In the genomic region with DNA sequence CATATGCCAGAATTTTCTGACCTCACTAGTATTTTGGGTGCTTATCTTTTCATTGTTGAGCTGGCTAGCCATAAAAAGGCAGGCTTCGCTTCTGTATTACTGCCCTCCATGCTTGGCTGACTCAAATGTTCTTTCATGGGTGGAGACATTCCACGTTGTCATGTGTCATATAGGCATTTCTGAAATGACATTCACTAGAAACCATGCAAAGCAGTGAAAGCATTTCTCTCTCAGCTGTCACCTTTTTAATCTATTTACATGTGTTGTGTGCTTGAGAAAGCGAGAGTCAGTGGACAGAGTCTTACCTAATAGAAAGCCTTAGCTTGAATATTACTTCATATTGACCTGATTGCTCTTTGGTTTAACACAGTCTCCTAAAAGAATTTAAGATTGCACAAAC, we compare ENCODE assay signal across 28 mouse cellular contexts. TPM values are rescaled to one million over a fixed set of nuclear protein-coding genes. Genes with fewer than 3 reads are reported as not detected.
DNase-seq lines count a peak whose midpoint lies in the region; ATAC-seq and TF ChIP-seq lines count a peak whose summit lies in the region.
"Had no signal": no experiment of that assay in that cellular context is flagged by ENCODE, and none has a peak within 500 bp of the region (broad histone marks: within the 10 kb centered on the region; RNA-seq: fewer than 3 reads in every experiment).

No protein-coding gene starts in this region.

- peak overlapping the region; percentile 32 for H3K27ac ChIP-seq in gastrocnemius, adult 2 months
- peak overlapping the region; percentile 12 for H3K27ac ChIP-seq in heart, embryonic 16.5 days (ENCODE audit: low read length)
- H3K27ac ChIP-seq in heart, embryonic 12.5 days (ENCODE audit: poor library complexity, severe bottlenecking), result no peak overlapping the region
- H3K27ac ChIP-seq in thymus, adult 2 months (ENCODE audit: control insufficient read depth, insufficient read depth, low read length), result no peak overlapping the region
- H3K27ac ChIP-seq: hindbrain, embryonic 10.5 days; hindbrain, embryonic 15.5 days; limb, embryonic 10.5 days; limb, embryonic 15.5 days; liver, embryonic 15.5 days had no signal

- H3K9me3 ChIP-seq in heart, embryonic 16.5 days (replicated peaks; ENCODE audit: control insufficient read depth, low read length), result no peaks in the 10 kb centered on the region
- H3K9me3 ChIP-seq in heart, embryonic 12.5 days (replicated peaks), result no peaks in the 10 kb centered on the region
- H3K9me3 ChIP-seq: hindbrain, embryonic 10.5 days; hindbrain, embryonic 15.5 days; limb, embryonic 10.5 days; limb, embryonic 15.5 days; liver, embryonic 15.5 days had no signal

- 0 out of 2 replicates have a peak, but pooled peaks have one; percentile 25 for ATAC-seq in heart, embryonic 16.5 days (replicated peaks; ENCODE audit: extremely low read depth, insufficient read depth, low FRiP score)
- no peak for ATAC-seq in heart, embryonic 12.5 days (ENCODE audit: insufficient number of reproducible peaks, low FRiP score)
- 0 out of 2 replicates have a peak, but pooled peaks have one; percentile 10 for ATAC-seq in granulocyte monocyte progenitor cell, adult 5-6 weeks (replicated peaks; ENCODE audit: poor library complexity, severe bottlenecking)
- ATAC-seq: activated CD4-positive, CD25-positive, alpha-beta regulatory T cell, adult 4 months; forebrain, embryonic 14.5 days; inflammation-experienced regulatory T-cells, adult 6 months; midbrain, embryonic 16.5 days had no signal

- no peak overlapping the region; the same call in 1 of the 2 replicates for H3K4me2 ChIP-seq in heart, embryonic 16.5 days (ENCODE audit: low read depth, low read length)
- H3K4me2 ChIP-seq in heart, embryonic 12.5 days, result no peak overlapping the region
- H3K4me2 ChIP-seq: hindbrain, embryonic 15.5 days; limb, embryonic 15.5 days; liver, embryonic 15.5 days; lung, embryonic 14.5 days; midbrain, embryonic 11.5 days had no signal

- peaks cover 50% of the 10 kb centered on the region for H3K4me1 ChIP-seq in heart, embryonic 16.5 days (ENCODE audit: control insufficient read depth, insufficient read depth, low read length)
- peaks cover 54% of the 10 kb centered on the region for H3K4me1 ChIP-seq in heart, embryonic 12.5 days (replicated peaks)
- H3K4me1 ChIP-seq in thymus, adult 2 months (replicated peaks; ENCODE audit: control insufficient read depth, insufficient read depth, low read length), result peaks cover 8% of the 10 kb centered on the region

- intact Hi-C loops in gastrocnemius, adult 2 months (cut with DNase I), result no loop called here
- intact Hi-C loops in gastrocnemius, postnatal 14 days (cut with DNase I; ENCODE audit: low total_unique reads), result no loop called here

- no peak for TF ChIP-seq POLR2A in thymus, adult 2 months (IDR thresholded peaks at IDR 0.05; ENCODE audit: control insufficient read depth, extremely low read depth, insufficient read depth, low read length, poor library complexity)

- DNase-seq in gastrocnemius, adult 2 months, result no peak
- no peak for DNase-seq in gastrocnemius, postnatal 14 days
- DNase-seq in 3T3-L1 (ENCODE audit: low read depth, low spot score), result peak; percentile 46
- DNase-seq in thymus, adult 2 months, result no peak
- DNase-seq: adrenal gland, adult 8-10 months; cerebellum, adult 8-10 months; cerebellum, postnatal 25 days; gastrocnemius, postnatal 36 days; kidney, adult 2 months; kidney, postnatal 4 days; layer of hippocampus, postnatal 36 days; lung, embryonic 14.5 days; lung, postnatal 36 days; right cerebral cortex, postnatal 25 days; thymus, postnatal 25 days had no signal

- no peaks in the 10 kb centered on the region for H3K27me3 ChIP-seq in heart, embryonic 16.5 days (ENCODE audit: control insufficient read depth, insufficient read depth, low read length)
- no peaks in the 10 kb centered on the region for H3K27me3 ChIP-seq in heart, embryonic 12.5 days (replicated peaks)
- H3K27me3 ChIP-seq in thymus, adult 2 months (ENCODE audit: control insufficient read depth, insufficient read depth, low read length), result no peaks in the 10 kb centered on the region
- H3K27me3 ChIP-seq: hindbrain, embryonic 15.5 days; limb, embryonic 15.5 days; liver, embryonic 15.5 days had no signal

- no peak for TF ChIP-seq CTCF in gastrocnemius, adult 2 months (IDR thresholded peaks at IDR 0.05)
- no peak for TF ChIP-seq CTCF in thymus, adult 2 months (IDR thresholded peaks at IDR 0.05; ENCODE audit: borderline replicate concordance, control insufficient read depth, extremely low read depth, insufficient read depth, low read length, poor library complexity)

- peaks cover 3% of the 10 kb centered on the region; the same call in 1 of the 2 replicates for H3K36me3 ChIP-seq in heart, embryonic 16.5 days (ENCODE audit: control insufficient read depth, insufficient read depth)
- H3K36me3 ChIP-seq in heart, embryonic 12.5 days, result peaks cover 2% of the 10 kb centered on the region; the same call in 1 of the 2 replicates
- H3K36me3 ChIP-seq in thymus, adult 2 months (ENCODE audit: control insufficient read depth, insufficient read depth, low read length), result no peaks in the 10 kb centered on the region
- H3K36me3 ChIP-seq: hindbrain, embryonic 15.5 days; limb, embryonic 15.5 days; liver, embryonic 15.5 days had no signal

- no peak overlapping the region for H3K9ac ChIP-seq in heart, embryonic 16.5 days (ENCODE audit: low read length)
- no peak overlapping the region for H3K9ac ChIP-seq in heart, embryonic 12.5 days
- H3K9ac ChIP-seq: hindbrain, embryonic 15.5 days; limb, embryonic 15.5 days; liver, embryonic 15.5 days; lung, embryonic 14.5 days had no signal

- H3K4me3 ChIP-seq in gastrocnemius, adult 2 months, result no peak overlapping the region
- no peak overlapping the region for H3K4me3 ChIP-seq in heart, embryonic 16.5 days (ENCODE audit: low read length)
- H3K4me3 ChIP-seq in heart, embryonic 12.5 days, result no peak overlapping the region
- no peak overlapping the region for H3K4me3 ChIP-seq in thymus, adult 2 months (ENCODE audit: control insufficient read depth, insufficient read depth, low read length)
- H3K4me3 ChIP-seq: hindbrain, embryonic 10.5 days; hindbrain, embryonic 15.5 days; limb, embryonic 10.5 days; limb, embryonic 15.5 days; liver, embryonic 15.5 days had no signal

- WGBS in heart, embryonic 16.5 days, result 31% methylated on average over 3 of the region's 3 CpGs
- 45% methylated on average over 3 of the region's 3 CpGs for WGBS in heart, embryonic 12.5 days
- 93% methylated on average over 3 of the region's 3 CpGs for WGBS in thymus, adult 2 months

RNA-seq across cellular contexts. Expression of a gene that starts 8.8 kb away (rescaled TPM):
- 10 to 100 TPM; 23.2 to 29.1 TPM for total RNA-seq in gastrocnemius, adult 2 months (2021)
- total RNA-seq in gastrocnemius, postnatal 14 days (2021), result 10 to 100 TPM; 34.2 to 35.4 TPM
- polyA plus RNA-seq in heart, embryonic 16.5 days (2015; fragmentation: Nextera tagmentation; extraction: Ambion mirVana), result 91.0 and 95.4 TPM in 2 replicates
- polyA plus RNA-seq in heart, embryonic 12.5 days (2016; fragmentation: Nextera tagmentation; extraction: Ambion mirVana), result 109 and 118 TPM in 2 replicates
- 81.6 and 95.0 TPM in 2 replicates for total RNA-seq in granulocyte monocyte progenitor cell, adult 5-6 weeks (2014; fragmentation: Nextera tagmentation)
- 148 and 174 TPM in 2 replicates for total RNA-seq in granulocyte monocyte progenitor cell, adult 5-6 weeks (2017)
- polyA plus RNA-seq in thymus, adult 2 months (2012; rRNA removed), result 28.2 and 29.2 TPM in 2 replicates

Comparison
In these comparisons a context has a peak if more than half of its experiments do, and no peak if none do; other contexts are left out.
1. H3K27ac ChIP-seq: peak in gastrocnemius, adult 2 months (single experiment) and heart, embryonic 16.5 days (single experiment); none in heart, embryonic 12.5 days (single experiment) and thymus, adult 2 months (single experiment).